In the genomic region with DNA sequence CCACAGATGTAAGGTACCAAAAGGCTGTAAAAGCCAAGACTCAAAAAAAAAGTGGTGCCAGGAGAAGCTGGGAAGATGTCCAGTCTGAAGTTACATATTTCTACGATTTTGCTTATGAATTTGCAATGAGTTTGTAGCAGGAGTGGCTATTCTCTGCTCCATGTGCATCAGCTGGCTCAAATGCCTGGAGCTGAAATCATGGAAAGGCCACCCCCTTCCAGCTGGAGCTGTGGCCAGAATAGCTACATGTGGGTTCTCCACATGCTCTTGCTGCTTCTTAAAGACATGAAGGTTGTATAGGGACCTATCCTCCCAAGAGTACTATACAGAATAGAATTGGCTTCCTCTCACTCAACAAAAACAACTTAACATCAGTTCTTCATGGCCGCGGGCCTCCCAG, we compare ENCODE assay signal across 18 mouse cellular contexts.
DNase-seq lines count a peak whose midpoint lies in the region.
"Had no signal": no experiment of that assay in that cellular context is flagged by ENCODE, and none has a peak within 500 bp of the region (broad histone marks: within the 10 kb centered on the region; RNA-seq: fewer than 3 reads in every experiment).

No protein-coding gene starts in this region.

- DNase-seq in layer of hippocampus, adult 9-11 months = peak; percentile 40
- no peak for DNase-seq in layer of hippocampus, adult 8-10 months (ENCODE audit: low spot score in 2 of 2)
- DNase-seq in frontal cortex, adult 2 months (ENCODE audit: extremely low spot score in 1 of 2, low spot score in 1 of 2) = peak; percentile 62 to 74
- DNase-seq in left cerebral cortex, postnatal 14 days (ENCODE audit: low spot score in 2 of 2) = peak; percentile 41 to 73
- DNase-seq in right cerebral cortex, postnatal 25 days = peak; percentile 54
- no peak for DNase-seq in gastrocnemius, postnatal 14 days
- DNase-seq in heart, adult 11 months = no peak
- no peak for DNase-seq in Muller cell, postnatal 12 days (ENCODE audit: inconsistent ontology term)
- DNase-seq: adrenal gland, postnatal 14 days; cerebellum, adult 11-12 months; cerebellum, adult 9-11 months; embryo, embryonic 11 days; kidney, adult 2 months; kidney, postnatal 36 days; layer of hippocampus, postnatal 36 days; lung, embryonic 14.5 days; lung, postnatal 14 days; thymus, postnatal 14 days had no signal

- intact Hi-C loops in left cerebral cortex, postnatal 14 days (cut with DNase I) = no loop called here
- intact Hi-C loops in gastrocnemius, postnatal 14 days (cut with DNase I; ENCODE audit: low total_unique reads) = no loop called here

Comparison
In these comparisons a context has a peak if more than half of its experiments do, and no peak if none do; other contexts are left out.
1. DNase-seq: peak in layer of hippocampus, adult 9-11 months (single experiment), frontal cortex, adult 2 months (2 of 2), left cerebral cortex, postnatal 14 days (2 of 2) and right cerebral cortex, postnatal 25 days (single experiment); none in layer of hippocampus, adult 8-10 months (0 of 2), gastrocnemius, postnatal 14 days (single experiment), heart, adult 11 months (single experiment) and Muller cell, postnatal 12 days (single experiment).